Mouse (Mus musculus): ENCODE measurements at regions not wholly inside any gene's neighbourhood (a gene's known extent, or its start where the extent isn't known, plus 50 kb on each side); places are given as distances from the start of the nearest gene placed in this dataset.

- DNase-seq (ENCODE audit: low spot score), result no peak
Measured at GRCm38 (mm10) chr2:115309856-115310631, 271.5 kb upstream of the BC052040 start.

GRCm38 (mm10) chr2:115318551-115318950 is 263.0 kb upstream of the BC052040 start:
- no peak for DNase-seq (ENCODE audit: low spot score)

GRCm38 (mm10) chr2:115322582-115322981 is 258.9 kb upstream of the BC052040 start:
- DNase-seq (ENCODE audit: low spot score), result no peak

GRCm38 (mm10) chr2:115326526-115326925 is 255.0 kb upstream of the BC052040 start:
- no peak for DNase-seq (ENCODE audit: low spot score)

- DNase-seq (ENCODE audit: low spot score), result no peak
Measured at GRCm38 (mm10) chr2:115338178-115338577, 243.3 kb upstream of the BC052040 start.

GRCm38 (mm10) chr2:115339034-115339433 is 242.5 kb upstream of the BC052040 start:
- DNase-seq (ENCODE audit: low spot score), result no peak

- DNase-seq (ENCODE audit: low spot score), result no peak
Measured at GRCm38 (mm10) chr2:115342360-115342759, 239.2 kb upstream of the BC052040 start.

GRCm38 (mm10) chr2:115346551-115346950 is 235.0 kb upstream of the BC052040 start:
- DNase-seq (ENCODE audit: low spot score), result peak; percentile 0

GRCm38 (mm10) chr2:115348263-115348662 is 233.3 kb upstream of the BC052040 start:
- no peak for DNase-seq (ENCODE audit: low spot score)

- DNase-seq (ENCODE audit: low spot score), result no peak
Measured at GRCm38 (mm10) chr2:115371072-115371471, 210.4 kb upstream of the BC052040 start.

GRCm38 (mm10) chr2:115375336-115375735 is 206.2 kb upstream of the BC052040 start:
- DNase-seq (ENCODE audit: low spot score), result no peak

GRCm38 (mm10) chr2:115384414-115385180 is 196.9 kb upstream of the BC052040 start:
- no peak for DNase-seq (ENCODE audit: low spot score)

- DNase-seq (ENCODE audit: low spot score), result no peak
Measured at GRCm38 (mm10) chr2:115385207-115386168, 196.0 kb upstream of the BC052040 start.

- no peak for DNase-seq (ENCODE audit: low spot score)
Measured at GRCm38 (mm10) chr2:115391575-115391974, 189.9 kb upstream of the BC052040 start.

- no peak for DNase-seq (ENCODE audit: low spot score)
Measured at GRCm38 (mm10) chr2:115392082-115392762, 189.3 kb upstream of the BC052040 start.

- DNase-seq (ENCODE audit: low spot score), result no peak
Measured at GRCm38 (mm10) chr2:115394091-115394490, 187.4 kb upstream of the BC052040 start.

- DNase-seq (ENCODE audit: low spot score), result no peak
Measured at GRCm38 (mm10) chr2:115398550-115398949, 183.0 kb upstream of the BC052040 start.

- no peak for DNase-seq (ENCODE audit: low spot score)
Measured at GRCm38 (mm10) chr2:115399107-115399740, 182.3 kb upstream of the BC052040 start.

- DNase-seq (ENCODE audit: low spot score), result no peak
Measured at GRCm38 (mm10) chr2:115399987-115400550, 181.4 kb upstream of the BC052040 start.

- no peak for DNase-seq (ENCODE audit: low spot score)
Measured at GRCm38 (mm10) chr2:115402246-115402645, 179.3 kb upstream of the BC052040 start.

- DNase-seq (ENCODE audit: low spot score), result peak; percentile 3
Measured at GRCm38 (mm10) chr2:115432476-115432875, 149.0 kb upstream of the BC052040 start.
